Mouse (Mus musculus): ENCODE measurements around the gene S100a4.

DNA sequence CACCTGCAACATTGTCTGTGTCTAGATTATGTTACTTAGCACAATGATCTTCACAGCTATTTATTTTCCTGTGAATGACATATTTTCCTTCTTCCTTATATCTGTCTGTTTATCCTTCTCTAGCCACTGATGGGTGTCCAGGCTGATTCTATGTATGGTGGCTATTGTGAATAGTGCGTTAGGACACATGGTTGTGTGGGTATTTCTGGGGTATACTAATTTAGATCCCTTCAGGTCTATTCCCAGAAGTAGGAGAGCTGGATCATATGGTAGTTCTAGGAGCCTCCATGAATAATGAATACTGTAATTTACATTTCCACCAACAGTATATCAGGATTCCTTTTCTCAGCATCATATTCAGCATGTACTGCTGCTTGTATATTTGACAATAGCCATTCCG, 46.3 kb downstream of the S100a4 start:
- TF ChIP-seq CTCF (IDR thresholded peaks at IDR 0.05; ENCODE audit: borderline replicate concordance, extremely low read depth, insufficient read depth, insufficient read length) (no peak), POLR2A (IDR thresholded peaks at IDR 0.05; ENCODE audit: borderline replicate concordance, extremely low read depth, insufficient read depth, insufficient read length, poor library complexity, severe bottlenecking) (no peak)
